Mouse (Mus musculus): ENCODE data around the gene Plxnc1. TPM values are rescaled to one million over a fixed set of nuclear protein-coding genes. Genes with fewer than 3 reads are reported as not detected.

The Plxnc1 gene
- total and polyA plus RNA-seq, 3 experiments = 27.6 to 34.4 (median 33.0) TPM

DNA sequence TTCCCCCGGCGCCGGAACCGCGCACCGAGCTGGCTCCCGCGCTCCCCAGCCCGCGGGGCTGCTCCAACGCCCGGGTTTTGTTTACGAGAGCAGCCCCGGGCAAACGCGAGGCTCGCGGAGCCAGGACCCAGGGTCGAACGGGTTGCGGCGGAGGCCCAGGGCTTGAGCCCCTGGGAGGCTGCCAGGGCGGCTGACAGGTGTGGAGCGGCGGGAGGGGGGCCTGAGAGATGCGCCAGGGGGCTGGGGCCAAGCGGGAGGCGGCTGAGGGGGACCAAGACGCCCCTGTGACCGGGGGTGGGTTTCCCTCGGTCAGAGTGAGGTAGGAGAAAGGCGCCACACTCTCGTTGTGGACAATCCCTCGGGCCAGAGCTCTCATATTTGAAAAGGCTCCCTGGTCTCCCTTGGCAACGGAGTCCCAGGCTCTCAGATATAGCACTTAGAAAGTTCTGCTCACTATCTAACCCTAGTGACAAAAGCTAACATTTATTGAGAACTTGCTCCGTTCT lies 624 bp upstream of the Plxnc1 start:
- no peaks in the 10 kb centered on the region for H3K36me3 ChIP-seq (replicated peaks in 1 of 2; ENCODE audit: control insufficient read depth in 1 of 2, insufficient read depth in 1 of 2, low read length in 1 of 2)
- dilution Hi-C loops (cut with MboI; ENCODE audit: extremely low pct_ligation_motif_present, extremely low pct_unique_long_range_greater_than_20kb, low sequenced_read_pairs) (no loop called here), in situ Hi-C loops (cut with MboI; ENCODE audit: low pct_ligation_motif_present, low pct_unique_long_range_greater_than_20kb, low sequenced_read_pairs) (no loop called here)
- peaks cover 31% of the 10 kb centered on the region for H3K79me2 ChIP-seq (replicated peaks; ENCODE audit: control insufficient read depth, extremely low read depth, insufficient read depth, poor library complexity, severe bottlenecking)
- H3K9ac ChIP-seq (ENCODE audit: insufficient read depth, low read depth) = peak overlapping the region; percentile 90
- H3K4me1 ChIP-seq (ENCODE audit: control insufficient read depth in 1 of 2, insufficient read depth in 2 of 2) = peaks cover 4 to 17% of the 10 kb centered on the region in 2 experiments; a peak in 3 of 4 replicates
- DNase-seq (ENCODE audit: extremely low read depth) = no peak
- TF ChIP-seq CHD2 (IDR thresholded peaks at IDR 0.05; ENCODE audit: low read length) = no peak
- peak; percentile 54; the same call in 1 of the 2 replicates for TF ChIP-seq SIN3A (IDR thresholded peaks at IDR 0.05; ENCODE audit: low read length)
- peak; percentile 74 for TF ChIP-seq UBTF (IDR thresholded peaks at IDR 0.05; ENCODE audit: low read depth, low read length)
- no peaks in the 10 kb centered on the region for H3K27me3 ChIP-seq (replicated peaks)
- no peak overlapping the region; the same call in 1 of the 2 replicates for H3K27ac ChIP-seq (ENCODE audit: insufficient read depth, low read depth)
- no peaks in the 10 kb centered on the region for H3K9me3 ChIP-seq (replicated peaks; ENCODE audit: low read length)
- peak overlapping the region; percentile 78 for H3K4me2 ChIP-seq (ENCODE audit: insufficient read depth, low read depth, poor library complexity, severe bottlenecking)
- peak overlapping the region; percentile 47 to 95 (median 85) for H3K4me3 ChIP-seq (replicated peaks in 1 of 3; ENCODE audit: low read depth in 2 of 3, low read length in 2 of 3, poor library complexity in 1 of 3)

- Histone ChIP-seq H3K9ac (ENCODE audit: insufficient read depth, low read depth) (peak overlapping the region; percentile 90), H3K27ac (ENCODE audit: insufficient read depth, low read depth) (peak overlapping the region; percentile 64), H3K27me3 (replicated peaks) (no peaks in the 10 kb centered on the region), H3K4me3 (replicated peaks in 1 of 3; ENCODE audit: low read depth in 2 of 3, low read length in 2 of 3, poor library complexity in 1 of 3) (peak overlapping the region; percentile 82 to 95 (median 85)), H3K79me2 (replicated peaks; ENCODE audit: control insufficient read depth, extremely low read depth, insufficient read depth, poor library complexity, severe bottlenecking) (peaks cover 42% of the 10 kb centered on the region), H3K4me2 (ENCODE audit: insufficient read depth, low read depth, poor library complexity, severe bottlenecking) (peak overlapping the region; percentile 91), H3K4me1 (ENCODE audit: control insufficient read depth in 1 of 2, insufficient read depth in 2 of 2) (peaks cover 8 to 26% of the 10 kb centered on the region in 2 experiments; a peak in 3 of 4 replicates), H3K9me3 (replicated peaks; ENCODE audit: low read length) (no peaks in the 10 kb centered on the region), H3K36me3 (replicated peaks in 1 of 2; ENCODE audit: control insufficient read depth in 1 of 2, insufficient read depth in 1 of 2, low read length in 1 of 2) (peaks cover 0 to 3% of the 10 kb centered on the region in 2 experiments)
- in situ Hi-C loops (cut with MboI; ENCODE audit: low pct_ligation_motif_present, low pct_unique_long_range_greater_than_20kb, low sequenced_read_pairs) = no loop called here
- DNase-seq (ENCODE audit: extremely low read depth) = no peak
- dilution Hi-C loops (cut with MboI; ENCODE audit: extremely low pct_ligation_motif_present, extremely low pct_unique_long_range_greater_than_20kb, low sequenced_read_pairs) = no loop called here
- no peak for TF ChIP-seq MAFK (IDR thresholded peaks at IDR 0.05; ENCODE audit: insufficient replicate concordance, low read length)
- no peak for TF ChIP-seq MEF2A (IDR thresholded peaks at IDR 0.05; ENCODE audit: borderline replicate concordance, low read depth, low read length)
- TF ChIP-seq NRF1 (IDR thresholded peaks at IDR 0.05; ENCODE audit: low read depth, low read length) = no peak
- TF ChIP-seq HCFC1 (IDR thresholded peaks at IDR 0.05; ENCODE audit: low read depth, low read length) = no peak
- TF ChIP-seq RCOR1 (conservative IDR thresholded peaks at IDR 0.05; ENCODE audit: low read depth, low read length) = no peak
- no peak for TF ChIP-seq MAX (IDR thresholded peaks at IDR 0.05; ENCODE audit: low read length)
- no peak for TF ChIP-seq ZMIZ1 (IDR thresholded peaks at IDR 0.05; ENCODE audit: low read depth, low read length)
- 0 out of 2 replicates have a peak, but pooled peaks have one; percentile 14 for TF ChIP-seq CHD1 (IDR thresholded peaks at IDR 0.05; ENCODE audit: low read depth, low read length)
- TF ChIP-seq MYC (IDR thresholded peaks at IDR 0.05; ENCODE audit: low read depth, low read length) = no peak
- peak; percentile 13; the same call in 1 of the 2 replicates for TF ChIP-seq ELF1 (IDR thresholded peaks at IDR 0.05; ENCODE audit: low read depth, low read length)
- no peak for TF ChIP-seq EP300 (IDR thresholded peaks at IDR 0.05; ENCODE audit: low read length)
- TF ChIP-seq SIN3A (IDR thresholded peaks at IDR 0.05; ENCODE audit: low read length) = peak; percentile 69; the same call in 1 of the 2 replicates
- peak; percentile 21; the same call in 1 of the 2 replicates for TF ChIP-seq IRF4 (IDR thresholded peaks at IDR 0.05; ENCODE audit: low read depth, low read length)
- peak; percentile 45 for TF ChIP-seq SMC3 (IDR thresholded peaks at IDR 0.05; ENCODE audit: low read depth, low read length)
- peak in 1 of 2 experiments; percentile 86; a peak in 2 of 4 replicates for TF ChIP-seq CTCF (conservative IDR thresholded peaks at IDR 0.05 in 1 of 2, IDR thresholded peaks at IDR 0.05 in 1 of 2; ENCODE audit: low read depth in 2 of 2, low read length in 2 of 2)
- no peak for TF ChIP-seq CHD2 (IDR thresholded peaks at IDR 0.05; ENCODE audit: low read length)
- TF ChIP-seq MXI1 (IDR thresholded peaks at IDR 0.05; ENCODE audit: low read depth, low read length) = peak; percentile 34; the same call in 1 of the 2 replicates
- TF ChIP-seq USF1 (IDR thresholded peaks at IDR 0.05; ENCODE audit: low read depth, low read length) = no peak
- 0 out of 2 replicates have a peak, but pooled peaks have one; percentile 14 for TF ChIP-seq TCF12 (IDR thresholded peaks at IDR 0.05; ENCODE audit: low read depth, low read length)
- TF ChIP-seq KAT2A (IDR thresholded peaks at IDR 0.05; ENCODE audit: insufficient replicate concordance, low read length) = no peak
- no peak for TF ChIP-seq POLR2AphosphoS2 (IDR thresholded peaks at IDR 0.05; ENCODE audit: low read depth, low read length)
- TF ChIP-seq ZKSCAN1 (IDR thresholded peaks at IDR 0.05; ENCODE audit: borderline replicate concordance, low read depth, low read length) = no peak
- no peak for TF ChIP-seq JUND (conservative IDR thresholded peaks at IDR 0.05; ENCODE audit: low read depth, low read length)
- no peak; the same call in 1 of the 2 replicates for TF ChIP-seq POLR2A (IDR thresholded peaks at IDR 0.05; ENCODE audit: low read depth, low read length)
- no peak for TF ChIP-seq JUN (IDR thresholded peaks at IDR 0.05; ENCODE audit: insufficient read depth, low read depth, low read length)
- TF ChIP-seq GABPA (IDR thresholded peaks at IDR 0.05; ENCODE audit: insufficient replicate concordance, low read depth, low read length) = no peak
- no peak for TF ChIP-seq TBP (conservative IDR thresholded peaks at IDR 0.05; ENCODE audit: low read depth, low read length)
- TF ChIP-seq RAD21 (IDR thresholded peaks at IDR 0.05; ENCODE audit: low read depth, low read length) = peak; percentile 35
- no peak for TF ChIP-seq E2F4 (IDR thresholded peaks at IDR 0.05; ENCODE audit: insufficient replicate concordance, low read depth, low read length)
These were observed 567 bp downstream of the Plxnc1 start for GRCm38 (mm10) chr10:94943846-94944690.

Measured in CH12.LX (cell line).